ENCODE assay signal across 8 mouse cellular contexts in the genomic region with DNA sequence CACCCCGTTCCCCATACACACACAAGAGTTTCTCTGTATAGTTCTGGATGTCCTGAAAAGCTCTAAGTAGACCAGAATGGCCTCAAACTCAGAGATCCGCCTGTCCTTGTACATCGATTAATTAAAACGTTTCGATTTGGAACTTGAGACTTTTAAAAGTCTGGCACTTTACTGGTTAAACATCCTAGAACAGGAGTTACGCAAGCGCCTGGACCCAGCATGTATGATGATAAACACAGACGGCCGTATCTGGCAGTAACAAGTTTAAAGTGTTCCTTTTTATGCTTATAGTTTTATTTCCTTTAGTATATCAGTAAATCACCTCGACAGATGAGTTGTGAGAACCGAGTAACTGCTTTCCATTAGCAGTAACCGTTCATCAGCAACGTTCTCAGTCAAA. TPM values are rescaled to one million over a fixed set of nuclear protein-coding genes. Genes with fewer than 3 reads are reported as not detected.
DNase-seq lines count a peak whose midpoint lies in the region; ATAC-seq and TF ChIP-seq lines count a peak whose summit lies in the region.

No protein-coding gene starts in this region.

- no peak for ATAC-seq in forebrain, embryonic 11.5 days (replicated peaks; ENCODE audit: low FRiP score)

- peaks cover 16% of the 10 kb centered on the region for H3K79me2 ChIP-seq in liver, adult 2 months (ENCODE audit: control insufficient read depth, insufficient read depth, low read length)

- peaks cover 5% of the 10 kb centered on the region; the same call in 1 of the 2 replicates for H3K4me1 ChIP-seq in forebrain, embryonic 11.5 days (replicated peaks; ENCODE audit: control insufficient read depth, insufficient read depth, low read length)
- H3K4me1 ChIP-seq in liver, adult 2 months (ENCODE audit: control insufficient read depth, insufficient read depth, low read length): peaks cover 22% of the 10 kb centered on the region
- peaks cover 2% of the 10 kb centered on the region; the same call in 1 of the 2 replicates for H3K4me1 ChIP-seq in olfactory bulb, adult 2 months (ENCODE audit: control insufficient read depth, insufficient read depth, low read length)

- DNase-seq in adrenal gland, postnatal 36 days: peak; percentile 22 to 40
- DNase-seq in adrenal gland, adult 2 months: no peak
- peak; percentile 54 for DNase-seq in 416B (ENCODE audit: low read depth)
- no peak for DNase-seq in forebrain, embryonic 11.5 days (ENCODE audit: low spot score)
- DNase-seq in liver, adult 2 months (ENCODE audit: extremely low read depth, low read depth, low spot score): peak; percentile 77
- no peak for DNase-seq in left cerebral cortex, adult 9 months (ENCODE audit: low spot score in 2 of 2)
- DNase-seq in thymus, postnatal 4 days: no peak

- H3K27me3 ChIP-seq in forebrain, embryonic 11.5 days (ENCODE audit: control insufficient read depth, insufficient read depth, low read length): no peaks in the 10 kb centered on the region
- H3K27me3 ChIP-seq in liver, adult 2 months (ENCODE audit: control insufficient read depth, insufficient read depth, low read length): no peaks in the 10 kb centered on the region

- H3K27ac ChIP-seq in forebrain, embryonic 11.5 days (ENCODE audit: low read depth, low read length): no peak overlapping the region
- peak overlapping the region; percentile 86 for H3K27ac ChIP-seq in liver, adult 2 months (replicated peaks; ENCODE audit: insufficient read depth, low read depth, low read length)
- no peak overlapping the region for H3K27ac ChIP-seq in olfactory bulb, adult 2 months (ENCODE audit: insufficient read depth, low read depth, low read length)

- no peak for TF ChIP-seq POLR2A in liver, adult 2 months (IDR thresholded peaks at IDR 0.05; ENCODE audit: extremely low read depth, insufficient read depth, low read length)
- no peak for TF ChIP-seq POLR2A in olfactory bulb, adult 2 months (IDR thresholded peaks at IDR 0.05; ENCODE audit: insufficient read depth, low read depth, low read length)

- no peaks in the 10 kb centered on the region for H3K9me3 ChIP-seq in forebrain, embryonic 11.5 days (ENCODE audit: control insufficient read depth, low read length)

- H3K4me3 ChIP-seq in forebrain, embryonic 11.5 days (ENCODE audit: low read depth, low read length): peak overlapping the region; percentile 77
- peak overlapping the region; percentile 86 for H3K4me3 ChIP-seq in liver, adult 2 months (ENCODE audit: insufficient read depth, low read depth, low read length)
- peak overlapping the region; percentile 79; the same call in 1 of the 2 replicates for H3K4me3 ChIP-seq in olfactory bulb, adult 2 months (ENCODE audit: insufficient read depth, low read depth, low read length)

- H3K9ac ChIP-seq in forebrain, embryonic 11.5 days (ENCODE audit: low read length): peak overlapping the region; percentile 93
- H3K9ac ChIP-seq in liver, adult 2 months (ENCODE audit: low read depth, low read length): peak overlapping the region; percentile 87

- TF ChIP-seq CTCF in liver, adult 2 months (IDR thresholded peaks at IDR 0.05; ENCODE audit: low read depth, low read length): no peak
- no peak for TF ChIP-seq CTCF in olfactory bulb, adult 2 months (IDR thresholded peaks at IDR 0.05; ENCODE audit: insufficient read depth, low read depth, low read length)

- WGBS in forebrain, embryonic 11.5 days: 5% methylated on average over 13 of the region's 13 CpGs
- WGBS in liver, adult 2 months: under 1% methylated on average over 13 of the region's 13 CpGs
- 1% methylated on average over 13 of the region's 13 CpGs for WGBS in olfactory bulb, adult 2 months

- H3K36me3 ChIP-seq in forebrain, embryonic 11.5 days (ENCODE audit: control insufficient read depth, insufficient read depth, low read length): no peaks in the 10 kb centered on the region
- H3K36me3 ChIP-seq in liver, adult 2 months (ENCODE audit: control insufficient read depth, insufficient read depth, low read length): peaks cover 9% of the 10 kb centered on the region; the same call in 1 of the 2 replicates

- peak overlapping the region; percentile 76 for H3K4me2 ChIP-seq in forebrain, embryonic 11.5 days (ENCODE audit: low read depth, low read length, severe bottlenecking)

RNA-seq across cellular contexts. Expression of a gene that starts 1.4 kb away (rescaled TPM):
- 100 to 1,000 TPM; 341 to 364 TPM for total RNA-seq in adrenal gland, postnatal 36 days (2021)
- 100 to 1,000 TPM; 241 to 321 TPM for total RNA-seq in adrenal gland, adult 2 months (2021)
- 25.4 and 26.1 TPM in 2 replicates for polyA plus RNA-seq in adrenal gland, adult 2 months (2012; rRNA removed)
- polyA plus RNA-seq in forebrain, embryonic 11.5 days (2014; fragmentation: Nextera tagmentation; extraction: Ambion mirVana): 484 and 515 TPM in 2 replicates
- 144 and 161 TPM in 2 replicates for total RNA-seq in liver, adult 2 months (2014; rRNA removed)
- polyA plus RNA-seq in liver, adult 2 months (2012; rRNA removed): 56.1 and 67.4 TPM in 2 replicates
- 261 and 289 TPM in 2 replicates for polyA plus RNA-seq in olfactory bulb, adult 2 months (2012; ENCODE audit: insufficient read depth, insufficient read length, low replicate concordance, missing spikeins)

RNA-seq across cellular contexts. Expression of a gene that starts 49.7 kb away (rescaled TPM):
- 1 to 10 TPM; 4.6 to 6.9 TPM for total RNA-seq in adrenal gland, postnatal 36 days (2021)
- 1 to 10 TPM; 2.5 to 6.1 TPM for total RNA-seq in adrenal gland, adult 2 months (2021)
- 10.9 and 12.0 TPM in 2 replicates for polyA plus RNA-seq in adrenal gland, adult 2 months (2012; rRNA removed)
- polyA plus RNA-seq in forebrain, embryonic 11.5 days (2014; fragmentation: Nextera tagmentation; extraction: Ambion mirVana): 21.5 and 22.2 TPM in 2 replicates
- total RNA-seq in liver, adult 2 months (2014; rRNA removed): 2.7 and 5.1 TPM in 2 replicates
- polyA plus RNA-seq in liver, adult 2 months (2012; rRNA removed): 11.0 and 21.8 TPM in 2 replicates
- not detected in 2 replicates for polyA plus RNA-seq in olfactory bulb, adult 2 months (2012; ENCODE audit: insufficient read depth, insufficient read length, low replicate concordance, missing spikeins)

RNA-seq across cellular contexts. Expression of a gene that starts 59.2 kb away (rescaled TPM):
- total RNA-seq in adrenal gland, postnatal 36 days (2021): 100 to 1,000 TPM; 128 to 170 TPM
- 100 to 1,000 TPM; 104 to 199 TPM for total RNA-seq in adrenal gland, adult 2 months (2021)
- 30.9 and 34.3 TPM in 2 replicates for polyA plus RNA-seq in adrenal gland, adult 2 months (2012; rRNA removed)
- 6.1 and 6.6 TPM in 2 replicates for polyA plus RNA-seq in forebrain, embryonic 11.5 days (2014; fragmentation: Nextera tagmentation; extraction: Ambion mirVana)
- 551 and 607 TPM in 2 replicates for total RNA-seq in liver, adult 2 months (2014; rRNA removed)
- polyA plus RNA-seq in liver, adult 2 months (2012; rRNA removed): 109 and 194 TPM in 2 replicates
- polyA plus RNA-seq in olfactory bulb, adult 2 months (2012; ENCODE audit: insufficient read depth, insufficient read length, low replicate concordance, missing spikeins): not detected in 2 replicates

Comparison
In these comparisons a context has a peak if more than half of its experiments do, and no peak if none do; other contexts are left out.
1. DNase-seq: peak in adrenal gland, postnatal 36 days (2 of 2), 416B (single experiment) and liver, adult 2 months (single experiment); none in adrenal gland, adult 2 months (single experiment), forebrain, embryonic 11.5 days (single experiment), left cerebral cortex, adult 9 months (0 of 2) and thymus, postnatal 4 days (single experiment).
2. RNA of a gene that starts 49.7 kb away (polyA plus RNA-seq): 21.5 to 22.2 TPM in forebrain, embryonic 11.5 days, 11.0 to 21.8 TPM in liver, adult 2 months and 10.9 to 12.0 TPM in adrenal gland, adult 2 months; not detected in olfactory bulb, adult 2 months; every median in the first group is over 10 times any median in the second.
3. Peak in every context shown above with its lines, with median percentiles within 50 percentile points of each other: H3K4me3 ChIP-seq.